Mouse (Mus musculus): ENCODE measurements around the gene Vstm5. TPM values are rescaled to one million over a fixed set of nuclear protein-coding genes. Genes with fewer than 3 reads are reported as not detected.
"Not testable (repeated sequence)": the region's sequence is repeated elsewhere in the genome, so short reads cannot be mapped to it uniquely, and the experiment has no call there.

Vstm5 gene
- polyA plus RNA-seq, 2 experiments: 0.06 to 0.27 TPM

DNA sequence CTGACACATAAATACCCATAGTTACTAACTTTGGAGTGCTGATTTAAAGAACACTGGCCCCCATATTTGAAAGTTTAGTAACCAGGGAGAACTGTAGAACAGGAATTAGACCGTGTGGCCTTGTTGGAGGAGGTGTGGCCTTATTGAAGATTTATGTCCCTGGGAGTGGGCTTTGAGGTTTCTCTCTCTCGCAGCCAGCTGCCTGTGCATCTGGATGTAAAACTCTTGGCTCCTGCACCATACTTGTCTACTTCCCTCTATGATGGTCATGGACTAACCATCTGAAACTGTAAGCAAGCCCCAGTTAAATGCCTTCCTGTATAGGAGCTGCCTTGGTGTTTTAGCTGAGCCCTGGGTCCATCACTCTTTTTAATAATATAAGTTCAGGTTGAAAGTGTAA is 59.6 kb downstream of the Vstm5 start:
- Histone ChIP-seq H3K27me3 (ENCODE audit: control insufficient read depth, insufficient read depth, low read length) (no peaks in the 10 kb centered on the region), H3K9ac (replicated peaks) (no peak overlapping the region), H3K4me2 (ENCODE audit: low read depth) (no peak overlapping the region), H3K4me1 (replicated peaks; ENCODE audit: control insufficient read depth in 2 of 2, insufficient read depth in 2 of 2, low read length in 1 of 2) (0 out of 4 replicates have a peak, but pooled peaks cover 0 to 5% of the 10 kb centered on the region in 2 experiments), H3K4me3 (ENCODE audit: insufficient read depth in 1 of 2, low read depth in 2 of 2, low read length in 2 of 2) (no peak overlapping the region), H3K27ac (no peak overlapping the region), H3K9me3 (ENCODE audit: control insufficient read depth, low read length) (no peaks in the 10 kb centered on the region), H3K36me3 (replicated peaks; ENCODE audit: control insufficient read depth, insufficient read depth, low read depth) (no peaks in the 10 kb centered on the region)
- DNase-seq (ENCODE audit: low read depth in 3 of 3, low spot score in 3 of 3) (no peak), ATAC-seq (ENCODE audit: insufficient read depth) (no peak)
- TF ChIP-seq CTCF (IDR thresholded peaks at IDR 0.05; ENCODE audit: low read depth): no peak
- TF ChIP-seq EP300 (IDR thresholded peaks at IDR 0.05; ENCODE audit: low read depth): no peak
- 23% methylated on average over 2 of the region's 2 CpGs for WGBS (ENCODE audit: insufficient replicate concordance)

DNA sequence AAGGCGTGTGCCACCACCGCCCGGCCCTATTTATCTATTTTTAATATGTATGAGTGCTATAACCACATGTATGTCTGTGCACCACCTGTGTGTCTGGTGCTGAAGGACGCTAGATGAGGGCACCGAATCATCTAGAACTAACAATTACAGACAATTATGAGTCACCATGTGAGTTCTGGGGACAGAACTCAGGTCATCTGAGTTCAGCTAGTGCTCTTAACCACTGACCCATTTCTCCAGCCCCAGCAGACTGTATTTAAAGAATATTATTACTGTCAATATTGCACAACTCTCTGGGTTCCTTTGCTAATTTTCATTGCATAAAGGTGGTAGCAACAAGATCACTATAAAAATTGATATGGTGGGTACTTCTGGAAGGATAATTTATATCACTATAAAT is 61.2 kb downstream of the Vstm5 start:
- Histone ChIP-seq H3K9me3 (ENCODE audit: control insufficient read depth, low read length) (no peaks in the 10 kb centered on the region), H3K4me2 (ENCODE audit: low read depth) (no peak overlapping the region), H3K4me3 (ENCODE audit: insufficient read depth in 1 of 2, low read depth in 2 of 2, low read length in 2 of 2) (no peak overlapping the region), H3K9ac (replicated peaks) (no peak overlapping the region), H3K27ac (no peak overlapping the region), H3K27me3 (ENCODE audit: control insufficient read depth, insufficient read depth, low read length) (no peaks in the 10 kb centered on the region), H3K4me1 (replicated peaks; ENCODE audit: control insufficient read depth in 2 of 2, insufficient read depth in 2 of 2, low read length in 1 of 2) (0 out of 4 replicates have a peak, but pooled peaks cover 0 to 8% of the 10 kb centered on the region in 2 experiments), H3K36me3 (replicated peaks; ENCODE audit: control insufficient read depth, insufficient read depth, low read depth) (no peaks in the 10 kb centered on the region)
- ATAC-seq (ENCODE audit: insufficient read depth): no peak
- 65% methylated on average over 5 of the region's 5 CpGs for WGBS (ENCODE audit: insufficient replicate concordance)
- no peak for DNase-seq (ENCODE audit: low read depth in 3 of 3, low spot score in 3 of 3)
- TF ChIP-seq CTCF (IDR thresholded peaks at IDR 0.05; ENCODE audit: low read depth): no peak
- no peak for TF ChIP-seq EP300 (IDR thresholded peaks at IDR 0.05; ENCODE audit: low read depth)

DNA sequence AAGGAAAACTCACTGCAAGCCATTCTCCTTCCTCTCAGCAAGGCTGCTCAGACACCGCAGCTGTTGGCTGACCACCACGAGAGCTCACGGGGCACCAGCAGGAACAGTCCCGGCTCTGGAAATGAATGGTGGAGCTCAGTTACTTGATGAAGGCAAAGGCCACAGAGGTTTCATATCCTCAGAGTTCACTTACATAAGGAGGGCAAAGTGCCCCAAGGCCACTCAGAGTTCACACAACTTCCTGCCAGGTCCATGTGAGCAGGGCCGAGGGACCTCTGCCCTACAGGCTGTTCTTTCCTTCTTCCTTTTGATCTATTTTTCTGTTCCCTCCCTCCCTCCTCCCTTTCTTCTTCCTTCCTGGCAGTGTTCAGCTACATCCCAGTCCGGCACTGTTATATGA is 62.6 kb downstream of the Vstm5 start:
- Histone ChIP-seq H3K9ac (replicated peaks) (no peak overlapping the region), H3K4me2 (ENCODE audit: low read depth) (peak overlapping the region; percentile 18; the same call in 1 of the 2 replicates), H3K4me3 (ENCODE audit: insufficient read depth in 1 of 2, low read depth in 2 of 2, low read length in 2 of 2) (no peak overlapping the region)

DNA sequence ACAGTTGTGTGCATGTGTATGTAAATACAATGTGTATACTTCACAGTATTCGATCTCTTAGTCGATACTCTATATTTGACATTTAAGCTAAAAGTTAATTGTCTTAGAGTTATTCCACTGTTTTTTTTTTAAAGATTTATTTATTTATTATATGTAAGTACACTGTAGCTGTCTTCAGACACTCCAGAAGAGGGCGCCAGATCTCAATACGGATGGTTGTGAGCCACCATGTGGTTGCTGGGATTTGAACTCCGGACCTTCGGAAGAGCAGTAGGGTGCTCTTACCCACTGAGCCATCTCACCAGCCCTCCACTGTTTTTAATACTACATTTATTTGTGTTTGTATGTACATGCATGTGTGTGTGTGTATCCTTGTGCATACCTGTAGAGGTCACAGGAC is 63.2 kb downstream of the Vstm5 start:
- peak; percentile 31; the same call in 1 of the 2 replicates for TF ChIP-seq CTCF (IDR thresholded peaks at IDR 0.05; ENCODE audit: low read depth)
- H3K9me3 ChIP-seq (ENCODE audit: control insufficient read depth, low read length); DNase-seq (ENCODE audit: low read depth in 3 of 3, low spot score in 3 of 3); H3K27ac ChIP-seq; H3K9ac ChIP-seq (replicated peaks); H3K36me3 ChIP-seq (replicated peaks; ENCODE audit: control insufficient read depth, insufficient read depth, low read depth); H3K4me3 ChIP-seq (ENCODE audit: insufficient read depth in 1 of 2, low read depth in 2 of 2, low read length in 2 of 2); H3K27me3 ChIP-seq (ENCODE audit: control insufficient read depth, insufficient read depth, low read length); H3K4me1 ChIP-seq (replicated peaks; ENCODE audit: control insufficient read depth in 2 of 2, insufficient read depth in 2 of 2, low read length in 1 of 2); H3K4me2 ChIP-seq (ENCODE audit: low read depth); ATAC-seq (ENCODE audit: insufficient read depth): not testable (repeated sequence)
- 62% methylated on average over 6 of the region's 6 CpGs for whole genome bisulfite sequencing (ENCODE audit: insufficient replicate concordance)

More for the DNA sequence above, 62.6 kb downstream of the Vstm5 start:
- no peak for DNase-seq (ENCODE audit: low read depth in 3 of 3, low spot score in 3 of 3)
- 49% methylated on average over 6 of the region's 6 CpGs for WGBS (ENCODE audit: insufficient replicate concordance)
- no peaks in the 10 kb centered on the region for H3K27me3 ChIP-seq (ENCODE audit: control insufficient read depth, insufficient read depth, low read length)
- ATAC-seq (ENCODE audit: insufficient read depth): no peak
- no peak for TF ChIP-seq CTCF (IDR thresholded peaks at IDR 0.05; ENCODE audit: low read depth)
- no peak for TF ChIP-seq EP300 (IDR thresholded peaks at IDR 0.05; ENCODE audit: low read depth)
- peak overlapping the region; percentile 27; the same call in 1 of the 2 replicates for H3K27ac ChIP-seq
- no peaks in the 10 kb centered on the region for H3K9me3 ChIP-seq (ENCODE audit: control insufficient read depth, low read length)
- H3K4me1 ChIP-seq (replicated peaks; ENCODE audit: control insufficient read depth in 2 of 2, insufficient read depth in 2 of 2, low read length in 1 of 2): 0 out of 4 replicates have a peak, but pooled peaks cover 0 to 10% of the 10 kb centered on the region in 2 experiments
- no peaks in the 10 kb centered on the region for H3K36me3 ChIP-seq (replicated peaks; ENCODE audit: control insufficient read depth, insufficient read depth, low read depth)

DNA sequence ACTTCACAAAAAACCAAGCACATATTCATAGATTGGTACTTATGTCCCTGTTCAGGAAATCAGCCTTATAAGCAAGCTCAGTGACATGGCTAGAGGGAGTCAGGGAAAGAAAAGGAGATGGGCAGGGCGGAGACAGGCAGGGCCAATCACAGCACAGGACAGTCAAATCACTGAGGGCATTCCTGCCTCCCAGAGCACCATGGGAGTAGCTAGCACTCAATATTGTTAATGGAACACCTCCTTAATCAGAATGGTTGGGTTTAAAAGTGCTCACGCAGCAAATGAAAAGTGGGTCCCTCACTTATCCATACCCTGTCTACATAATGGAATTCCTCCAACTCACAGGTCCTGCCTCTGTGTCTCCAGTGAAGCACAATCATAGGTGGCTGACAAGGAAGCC is 64.0 kb downstream of the Vstm5 start:
- H3K4me2 ChIP-seq (ENCODE audit: low read depth): no peak overlapping the region
- no peak for DNase-seq (ENCODE audit: low read depth in 3 of 3, low spot score in 3 of 3)
- peaks cover 0 to 17% of the 10 kb centered on the region in 2 experiments; a peak in 2 of 4 replicates for H3K4me1 ChIP-seq (replicated peaks; ENCODE audit: control insufficient read depth in 2 of 2, insufficient read depth in 2 of 2, low read length in 1 of 2)
- H3K4me3 ChIP-seq (ENCODE audit: insufficient read depth in 1 of 2, low read depth in 2 of 2, low read length in 2 of 2): no peak overlapping the region
- H3K27me3 ChIP-seq (ENCODE audit: control insufficient read depth, insufficient read depth, low read length): no peaks in the 10 kb centered on the region
- H3K9ac ChIP-seq (replicated peaks): no peak overlapping the region
- 73% methylated on average over 2 of the region's 2 CpGs for WGBS (ENCODE audit: insufficient replicate concordance)
- TF ChIP-seq EP300 (IDR thresholded peaks at IDR 0.05; ENCODE audit: low read depth) (no peak), CTCF (IDR thresholded peaks at IDR 0.05; ENCODE audit: low read depth) (no peak)
- H3K9me3 ChIP-seq (ENCODE audit: control insufficient read depth, low read length): no peaks in the 10 kb centered on the region
- peaks cover 2% of the 10 kb centered on the region; the same call in 1 of the 2 replicates for H3K36me3 ChIP-seq (replicated peaks; ENCODE audit: control insufficient read depth, insufficient read depth, low read depth)
- no peak overlapping the region for H3K27ac ChIP-seq
- ATAC-seq (ENCODE audit: insufficient read depth): no peak
